Mouse (Mus musculus) myocyte (in vitro differentiated cells): Measurements from ENCODE around the gene Zfyve27.

ENCODE experiments used
- CEBPB ChIP-seq: IDR thresholded peaks from 2 replicates; pipeline ENCODE4 v1.6.1; 2011; ENCODE audit warnings: mild to moderate bottlenecking, moderate library complexity; ENCODE audit not compliant: poor library complexity, insufficient read depth, severe bottlenecking
- MYOD1 ChIP-seq, 3 experiments: IDR thresholded peaks; one replicate each; pipeline ENCODE4 v1.6.1; 2011; ENCODE audit warnings: control low read depth in 2 of 3, low read depth in 2 of 3, mild to moderate bottlenecking in 2 of 3, moderate library complexity in 1 of 3; ENCODE audit not compliant: insufficient read length in 2 of 3, control insufficient read depth in 1 of 3
- POLR2A ChIP-seq: IDR thresholded peaks from one replicate; pipeline ENCODE4 v1.6.1; 2011; ENCODE audit warnings: low read depth, mild to moderate bottlenecking, control low read depth, moderate library complexity; ENCODE audit not compliant: insufficient read length

GRCm38 (mm10) chr19:42141998-42142397 lies 21.8 kb upstream of the Zfyve27 start:
- TF ChIP-seq POLR2A = no peak
- TF ChIP-seq CEBPB = no peak
- no peak for TF ChIP-seq MYOD1 (IDR thresholded peaks at IDR 0.05; ENCODE audit: control insufficient read depth in 1 of 3, insufficient read length in 2 of 3, low read depth in 2 of 3)
